Mouse (Mus musculus): Measurements from ENCODE around the gene Pkp4. TPM values are rescaled to one million over a fixed set of nuclear protein-coding genes. Genes with fewer than 3 reads are reported as not detected.
"Not testable (repeated sequence)": the region's sequence is repeated elsewhere in the genome, so short reads cannot be mapped to it uniquely, and the experiment has no call there.

Gene Pkp4
- polyA plus RNA-seq, 1 experiment from 2014 or later, result 17.4 TPM

- H3K36me3 ChIP-seq (replicated peaks; ENCODE audit: control insufficient read depth, insufficient read depth, low read depth, low read length), result no peaks in the 10 kb centered on the region
- no peaks in the 10 kb centered on the region for H3K9me3 ChIP-seq (replicated peaks; ENCODE audit: control insufficient read depth, low read length)
- ATAC-seq (replicated peaks; ENCODE audit: insufficient number of reproducible peaks, low FRiP score, low TSS enrichment, low read depth) (no peak), DNase-seq (ENCODE audit: low spot score) (no peak)
- 48% methylated on average over 4 of the region's 4 CpGs for WGBS
- H3K9ac ChIP-seq (replicated peaks; ENCODE audit: low read length), result no peak overlapping the region
- H3K27ac ChIP-seq (replicated peaks; ENCODE audit: low read depth, low read length), result no peak overlapping the region
- H3K4me1 ChIP-seq (ENCODE audit: control insufficient read depth, insufficient read depth, low read length), result no peaks in the 10 kb centered on the region
- H3K27me3 ChIP-seq (ENCODE audit: control insufficient read depth, insufficient read depth, low read length), result no peaks in the 10 kb centered on the region
- H3K4me3 ChIP-seq (ENCODE audit: low read depth, low read length), result no peak overlapping the region
- no peak overlapping the region for H3K4me2 ChIP-seq (ENCODE audit: low read depth, low read length)
Observed at GRCm38 (mm10) chr2:59385211-59385935, 224.7 kb downstream of the Pkp4 start.

- DNase-seq (ENCODE audit: low spot score), result no peak
- no peak for ATAC-seq (replicated peaks; ENCODE audit: insufficient number of reproducible peaks, low FRiP score, low TSS enrichment, low read depth)
- H3K27ac ChIP-seq (replicated peaks; ENCODE audit: low read depth, low read length), result no peak overlapping the region
- 89% methylated on average over 5 of the region's 5 CpGs for WGBS
- no peak overlapping the region for H3K9ac ChIP-seq (replicated peaks; ENCODE audit: low read length)
- H3K4me2 ChIP-seq (ENCODE audit: low read depth, low read length), result no peak overlapping the region
- no peaks in the 10 kb centered on the region for H3K27me3 ChIP-seq (ENCODE audit: control insufficient read depth, insufficient read depth, low read length)
- H3K4me3 ChIP-seq (ENCODE audit: low read depth, low read length), result no peak overlapping the region
- no peaks in the 10 kb centered on the region for H3K9me3 ChIP-seq (replicated peaks; ENCODE audit: control insufficient read depth, low read length)
- no peaks in the 10 kb centered on the region for H3K36me3 ChIP-seq (replicated peaks; ENCODE audit: control insufficient read depth, insufficient read depth, low read depth, low read length)
- no peaks in the 10 kb centered on the region for H3K4me1 ChIP-seq (ENCODE audit: control insufficient read depth, insufficient read depth, low read length)
Observed at GRCm38 (mm10) chr2:59389971-59390370, 229.3 kb downstream of the Pkp4 start.

GRCm38 (mm10) chr2:59393177-59393576, 232.5 kb downstream of the Pkp4 start:
- Histone ChIP-seq H3K4me2 (ENCODE audit: low read depth, low read length) (no peak overlapping the region), H3K9me3 (replicated peaks; ENCODE audit: control insufficient read depth, low read length) (no peaks in the 10 kb centered on the region), H3K27me3 (ENCODE audit: control insufficient read depth, insufficient read depth, low read length) (no peaks in the 10 kb centered on the region), H3K36me3 (replicated peaks; ENCODE audit: control insufficient read depth, insufficient read depth, low read depth, low read length) (no peaks in the 10 kb centered on the region), H3K4me3 (ENCODE audit: low read depth, low read length) (no peak overlapping the region), H3K27ac (replicated peaks; ENCODE audit: low read depth, low read length) (no peak overlapping the region), H3K9ac (replicated peaks; ENCODE audit: low read length) (no peak overlapping the region), H3K4me1 (ENCODE audit: control insufficient read depth, insufficient read depth, low read length) (no peaks in the 10 kb centered on the region)
- no peak for DNase-seq (ENCODE audit: low spot score)
- no peak for ATAC-seq (replicated peaks; ENCODE audit: insufficient number of reproducible peaks, low FRiP score, low TSS enrichment, low read depth)
- 71% methylated on average over 1 of the region's 1 CpGs for WGBS

GRCm38 (mm10) chr2:59394651-59395050, 234.0 kb downstream of the Pkp4 start:
- H3K4me3 ChIP-seq (ENCODE audit: low read depth, low read length), result no peak overlapping the region
- WGBS, result 98% methylated on average over 4 of the region's 4 CpGs
- DNase-seq (ENCODE audit: low spot score), result no peak
- no peaks in the 10 kb centered on the region for H3K4me1 ChIP-seq (ENCODE audit: control insufficient read depth, insufficient read depth, low read length)
- H3K9me3 ChIP-seq (replicated peaks; ENCODE audit: control insufficient read depth, low read length), result no peaks in the 10 kb centered on the region
- no peak overlapping the region for H3K27ac ChIP-seq (replicated peaks; ENCODE audit: low read depth, low read length)
- ATAC-seq (replicated peaks; ENCODE audit: insufficient number of reproducible peaks, low FRiP score, low TSS enrichment, low read depth), result no peak
- no peak overlapping the region for H3K4me2 ChIP-seq (ENCODE audit: low read depth, low read length)
- H3K9ac ChIP-seq (replicated peaks; ENCODE audit: low read length), result no peak overlapping the region
- no peaks in the 10 kb centered on the region for H3K27me3 ChIP-seq (ENCODE audit: control insufficient read depth, insufficient read depth, low read length)
- no peaks in the 10 kb centered on the region for H3K36me3 ChIP-seq (replicated peaks; ENCODE audit: control insufficient read depth, insufficient read depth, low read depth, low read length)

- WGBS, result 72% methylated on average over 1 of the region's 1 CpGs
Observed at GRCm38 (mm10) chr2:59395160-59395650, 234.6 kb downstream of the Pkp4 start.

GRCm38 (mm10) chr2:59396555-59396954, 235.9 kb downstream of the Pkp4 start:
- Histone ChIP-seq H3K36me3 (replicated peaks; ENCODE audit: control insufficient read depth, insufficient read depth, low read depth, low read length) (no peaks in the 10 kb centered on the region), H3K4me1 (ENCODE audit: control insufficient read depth, insufficient read depth, low read length) (no peaks in the 10 kb centered on the region), H3K27ac (replicated peaks; ENCODE audit: low read depth, low read length) (no peak overlapping the region), H3K9ac (replicated peaks; ENCODE audit: low read length) (no peak overlapping the region), H3K4me2 (ENCODE audit: low read depth, low read length) (no peak overlapping the region), H3K9me3 (replicated peaks; ENCODE audit: control insufficient read depth, low read length) (no peaks in the 10 kb centered on the region), H3K27me3 (ENCODE audit: control insufficient read depth, insufficient read depth, low read length) (no peaks in the 10 kb centered on the region), H3K4me3 (ENCODE audit: low read depth, low read length) (no peak overlapping the region)
- WGBS, result 89% methylated on average over 1 of the region's 1 CpGs
- DNase-seq (ENCODE audit: low spot score), result no peak
- no peak for ATAC-seq (replicated peaks; ENCODE audit: insufficient number of reproducible peaks, low FRiP score, low TSS enrichment, low read depth)

More at GRCm38 (mm10) chr2:59395160-59395650, 234.6 kb downstream of the Pkp4 start:
- H3K4me2 ChIP-seq (ENCODE audit: low read depth, low read length); H3K9ac ChIP-seq (replicated peaks; ENCODE audit: low read length); H3K4me3 ChIP-seq (ENCODE audit: low read depth, low read length); H3K27ac ChIP-seq (replicated peaks; ENCODE audit: low read depth, low read length); H3K36me3 ChIP-seq (replicated peaks; ENCODE audit: control insufficient read depth, insufficient read depth, low read depth, low read length); H3K27me3 ChIP-seq (ENCODE audit: control insufficient read depth, insufficient read depth, low read length); DNase-seq (ENCODE audit: low spot score); H3K4me1 ChIP-seq (ENCODE audit: control insufficient read depth, insufficient read depth, low read length); H3K9me3 ChIP-seq (replicated peaks; ENCODE audit: control insufficient read depth, low read length); ATAC-seq (replicated peaks; ENCODE audit: insufficient number of reproducible peaks, low FRiP score, low TSS enrichment, low read depth): not testable (repeated sequence)

GRCm38 (mm10) chr2:59397531-59397930, 236.9 kb downstream of the Pkp4 start:
- Histone ChIP-seq H3K4me1 (ENCODE audit: control insufficient read depth, insufficient read depth, low read length) (no peaks in the 10 kb centered on the region), H3K27ac (replicated peaks; ENCODE audit: low read depth, low read length) (no peak overlapping the region), H3K9ac (replicated peaks; ENCODE audit: low read length) (no peak overlapping the region), H3K27me3 (ENCODE audit: control insufficient read depth, insufficient read depth, low read length) (no peaks in the 10 kb centered on the region), H3K4me3 (ENCODE audit: low read depth, low read length) (no peak overlapping the region), H3K9me3 (replicated peaks; ENCODE audit: control insufficient read depth, low read length) (no peaks in the 10 kb centered on the region), H3K4me2 (ENCODE audit: low read depth, low read length) (no peak overlapping the region), H3K36me3 (replicated peaks; ENCODE audit: control insufficient read depth, insufficient read depth, low read depth, low read length) (no peaks in the 10 kb centered on the region)
- ATAC-seq (replicated peaks; ENCODE audit: insufficient number of reproducible peaks, low FRiP score, low TSS enrichment, low read depth) (no peak), DNase-seq (ENCODE audit: low spot score) (no peak)

- DNase-seq (ENCODE audit: low spot score), result no peak
- Histone ChIP-seq H3K4me1 (ENCODE audit: control insufficient read depth, insufficient read depth, low read length) (no peaks in the 10 kb centered on the region), H3K4me3 (ENCODE audit: low read depth, low read length) (no peak overlapping the region), H3K4me2 (ENCODE audit: low read depth, low read length) (no peak overlapping the region), H3K27ac (replicated peaks; ENCODE audit: low read depth, low read length) (no peak overlapping the region), H3K27me3 (ENCODE audit: control insufficient read depth, insufficient read depth, low read length) (no peaks in the 10 kb centered on the region), H3K9ac (replicated peaks; ENCODE audit: low read length) (no peak overlapping the region), H3K9me3 (replicated peaks; ENCODE audit: control insufficient read depth, low read length) (no peaks in the 10 kb centered on the region), H3K36me3 (replicated peaks; ENCODE audit: control insufficient read depth, insufficient read depth, low read depth, low read length) (no peaks in the 10 kb centered on the region)
- WGBS, result 26% methylated on average over 2 of the region's 2 CpGs
- ATAC-seq (replicated peaks; ENCODE audit: insufficient number of reproducible peaks, low FRiP score, low TSS enrichment, low read depth), result no peak
Observed at GRCm38 (mm10) chr2:59400901-59401378, 240.3 kb downstream of the Pkp4 start.

Data from embryonic facial prominence, embryonic 11.5 days (tissue).